Mouse (Mus musculus) midbrain, embryonic 12.5 days (tissue): ENCODE measurements around the gene Slc6a11. TPM values are rescaled to one million over a fixed set of nuclear protein-coding genes. Genes with fewer than 3 reads are reported as not detected.

Experiments
- ATAC-seq: fragments of 200-750 bp; cut with Nextera tagmentation; 2 replicates; pipeline ENCODE4 v1.8.0; 2017; ENCODE audit warnings: low read depth, moderate TSS enrichment, moderate library complexity; ENCODE audit not compliant: low FRiP score
- H3K27ac ChIP-seq: fragments of 300-500 bp; sonication (generic); replicated peaks from 2 replicates; pipeline ENCODE4 v1.5.1; 2016; ENCODE audit warnings: mild to moderate bottlenecking
- H3K27me3 ChIP-seq: fragments of 300-500 bp; sonication (generic); 2 replicates; pipeline ENCODE4 v1.6.1; 2016; ENCODE audit warnings: mild to moderate bottlenecking
- H3K36me3 ChIP-seq: fragments of 300-500 bp; sonication (generic); 2 replicates; pipeline ENCODE4 v1.6.1; 2016
- H3K4me1 ChIP-seq: fragments of 300-500 bp; sonication (generic); 2 replicates; pipeline ENCODE4 v1.6.1; 2016
- H3K4me2 ChIP-seq: fragments of 300-500 bp; sonication (generic); replicated peaks from 2 replicates; pipeline ENCODE4 v1.6.1; 2016; ENCODE audit warnings: mild to moderate bottlenecking, moderate library complexity
- H3K4me3 ChIP-seq: fragments of 300-500 bp; sonication (generic); 2 replicates; pipeline ENCODE4 v1.5.1; 2016; ENCODE audit warnings: mild to moderate bottlenecking
- H3K9ac ChIP-seq: fragments of 300-500 bp; sonication (generic); replicated peaks from 2 replicates; pipeline ENCODE4 v1.6.1; 2016; ENCODE audit warnings: mild to moderate bottlenecking, moderate library complexity
- H3K9me3 ChIP-seq: fragments of 300-500 bp; sonication (generic); 2 replicates; pipeline ENCODE4 v1.6.1; 2016; ENCODE audit warnings: mild to moderate bottlenecking
- WGBS: fragments of 180-500 bp; shearing (Covaris S2); methylation state at CpG from one replicate; pipeline ENCODE4 v1.1.7; 2016; 5-methylcytosine and 5-hydroxymethylcytosine counted together
- polyA plus RNA-seq: library from polyadenylated mRNA; unstranded; fragments of >200 nt; fragmentation: Nextera tagmentation; extraction: Ambion mirVana; gene quantifications from 2 replicates; pipeline ENCODE4 v1.2.1, GENCODE M21; 2016

Gene Slc6a11
- polyA plus RNA-seq, 1 experiment from 2014 or later = 2.2 TPM

DNA sequence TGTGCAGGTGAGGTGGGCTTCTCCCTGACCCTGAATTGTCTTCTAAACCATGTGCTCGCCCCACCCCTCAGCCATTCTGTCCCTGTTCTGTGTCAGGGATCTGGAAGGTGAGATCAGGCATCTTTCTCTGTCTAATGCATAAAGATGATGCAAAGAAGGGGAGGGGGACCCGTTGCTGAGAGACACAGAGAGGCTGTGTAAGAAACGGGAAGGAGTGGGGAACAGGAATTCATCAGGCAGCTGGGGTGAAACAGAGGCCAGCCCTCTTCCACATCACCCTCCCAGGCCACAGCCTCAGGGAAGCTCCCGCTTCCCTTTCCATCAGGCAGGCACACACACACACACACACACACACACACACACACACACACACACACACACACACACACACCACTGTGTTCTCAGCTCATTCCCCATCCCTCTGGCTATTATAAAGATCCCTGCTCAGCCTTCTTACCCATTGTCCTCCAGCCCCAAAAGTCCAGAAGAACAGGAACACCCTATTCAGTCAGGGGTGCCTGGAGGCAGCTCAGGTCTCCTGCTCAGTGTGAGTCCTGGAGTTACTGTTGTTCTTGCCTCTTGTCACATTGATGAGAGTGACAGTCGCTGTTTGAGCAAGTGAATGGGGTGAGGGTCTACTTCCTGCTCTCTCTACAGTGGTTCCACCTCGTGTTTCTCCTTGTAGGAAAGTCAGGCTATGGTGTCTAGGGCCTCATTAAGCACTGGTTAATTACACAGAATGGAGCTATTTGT, 108.0 kb downstream of the Slc6a11 start:
- ATAC-seq = peak; percentile 69; the same call in 1 of the 2 replicates
- Histone ChIP-seq H3K4me2 (no peak overlapping the region), H3K36me3 (no peaks in the 10 kb centered on the region)

DNA sequence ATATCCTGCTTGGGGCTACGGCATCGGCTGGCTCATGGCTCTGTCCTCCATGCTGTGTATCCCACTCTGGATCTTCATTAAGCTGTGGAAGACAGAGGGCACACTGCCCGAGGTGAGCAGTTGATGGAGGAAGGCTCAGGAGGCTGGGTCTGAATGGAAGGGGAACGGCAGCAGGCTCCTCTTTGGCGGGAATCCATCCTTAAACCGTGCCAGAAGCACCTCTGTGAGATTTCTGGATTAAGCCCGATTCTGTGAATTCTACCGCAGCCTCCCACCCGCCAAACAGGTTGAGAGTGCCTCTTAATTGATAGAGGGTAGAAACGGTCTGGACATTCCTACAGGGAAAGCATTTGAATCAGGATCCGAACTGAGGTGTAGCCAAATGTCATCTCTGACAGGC, 114.6 kb downstream of the Slc6a11 start:
- Histone ChIP-seq H3K9me3 (no peaks in the 10 kb centered on the region), H3K4me3 (no peak overlapping the region), H3K27me3 (peaks cover 35% of the 10 kb centered on the region), H3K27ac (no peak overlapping the region), H3K4me1 (peaks cover 5% of the 10 kb centered on the region; the same call in 1 of the 2 replicates), H3K4me2 (no peak overlapping the region), H3K9ac (no peak overlapping the region), H3K36me3 (no peaks in the 10 kb centered on the region)
- ATAC-seq = no peak
- WGBS = 77% methylated on average over 11 of the region's 11 CpGs

More for the DNA sequence above, 108.0 kb downstream of the Slc6a11 start:
- WGBS = 34% methylated on average over 6 of the region's 6 CpGs
- Histone ChIP-seq H3K27ac (peak overlapping the region; percentile 47; the same call in 1 of the 2 replicates), H3K27me3 (peaks cover 26% of the 10 kb centered on the region), H3K9ac (no peak overlapping the region), H3K4me1 (peaks cover 28% of the 10 kb centered on the region), H3K9me3 (no peaks in the 10 kb centered on the region), H3K4me3 (no peak overlapping the region)

GRCm38 (mm10) chr6:114250311-114250710, 119.3 kb downstream of the Slc6a11 start:
- Histone ChIP-seq H3K4me2 (no peak overlapping the region), H3K27me3 (peaks cover 59% of the 10 kb centered on the region), H3K36me3 (no peaks in the 10 kb centered on the region), H3K4me1 (peaks cover 5% of the 10 kb centered on the region; the same call in 1 of the 2 replicates), H3K9ac (no peak overlapping the region), H3K27ac (no peak overlapping the region), H3K4me3 (no peak overlapping the region), H3K9me3 (no peaks in the 10 kb centered on the region)
- WGBS = 8% methylated on average over 5 of the region's 5 CpGs
- ATAC-seq = no peak

DNA sequence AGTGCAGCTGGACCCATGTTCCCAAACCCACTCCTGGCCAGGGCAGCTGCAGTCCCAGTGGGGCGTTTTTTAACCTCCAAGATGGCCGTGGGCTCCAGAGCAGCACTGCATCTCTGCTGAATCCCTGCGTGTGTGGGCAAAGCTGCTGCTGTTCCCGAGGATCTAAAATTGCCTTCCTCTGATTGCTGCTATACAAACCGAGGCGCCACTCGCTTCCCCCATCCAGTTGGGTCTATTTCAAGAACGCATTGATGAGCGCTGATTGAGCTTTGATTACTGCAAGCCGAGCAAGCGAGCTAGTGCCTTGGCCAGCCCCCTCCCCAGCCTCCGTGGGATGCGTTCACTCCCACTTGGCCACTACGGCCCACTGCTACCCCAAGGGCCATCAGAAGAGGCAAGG, 123.9 kb downstream of the Slc6a11 start:
- Histone ChIP-seq H3K27ac (no peak overlapping the region), H3K9ac (no peak overlapping the region), H3K4me2 (no peak overlapping the region), H3K9me3 (no peaks in the 10 kb centered on the region), H3K36me3 (no peaks in the 10 kb centered on the region), H3K27me3 (peaks cover 29% of the 10 kb centered on the region), H3K4me1 (peaks cover 23% of the 10 kb centered on the region), H3K4me3 (no peak overlapping the region)
- 85% methylated on average over 14 of the region's 14 CpGs for WGBS
- no peak for ATAC-seq

DNA sequence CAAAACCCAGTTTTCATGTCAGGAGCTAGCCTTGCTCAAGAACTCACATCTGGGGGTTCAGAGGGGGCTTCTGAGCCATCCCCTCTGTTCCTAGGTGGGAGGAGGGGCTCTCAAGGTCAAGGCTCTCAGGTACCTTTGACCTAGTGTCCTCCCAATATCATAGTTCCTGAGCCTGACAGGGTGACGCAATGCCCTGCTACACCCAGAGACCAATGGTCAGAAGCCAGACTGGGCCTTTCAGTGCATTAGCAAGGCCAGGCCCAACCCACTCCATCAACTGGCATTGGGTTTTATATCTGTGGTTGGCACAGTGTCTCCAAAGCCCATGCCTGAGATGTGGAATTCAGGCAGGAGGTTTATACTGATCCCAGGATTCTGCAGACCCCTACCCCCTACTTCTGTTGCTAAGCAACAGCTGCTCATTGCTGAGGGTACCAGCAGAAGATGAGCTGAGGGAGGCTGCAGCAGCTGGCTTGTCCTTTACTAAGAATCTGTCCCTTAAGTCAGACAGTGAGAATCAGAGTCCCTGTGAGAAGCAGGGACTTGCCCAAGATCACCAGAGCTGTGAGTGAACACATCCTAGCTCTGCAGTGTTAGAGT, 126.8 kb downstream of the Slc6a11 start:
- H3K9ac ChIP-seq = no peak overlapping the region
- H3K4me1 ChIP-seq = peaks cover 26% of the 10 kb centered on the region
- H3K27ac ChIP-seq = 0 out of 2 replicates have a peak overlapping the region, but pooled peaks have one; percentile 11
- H3K4me2 ChIP-seq = no peak overlapping the region
- H3K36me3 ChIP-seq = no peaks in the 10 kb centered on the region
- WGBS = 86% methylated on average over 1 of the region's 1 CpGs
- ATAC-seq = peak; percentile 45; the same call in 1 of the 2 replicates
- H3K9me3 ChIP-seq = no peaks in the 10 kb centered on the region
- peaks cover 11% of the 10 kb centered on the region; the same call in 1 of the 2 replicates for H3K27me3 ChIP-seq
- no peak overlapping the region for H3K4me3 ChIP-seq

DNA sequence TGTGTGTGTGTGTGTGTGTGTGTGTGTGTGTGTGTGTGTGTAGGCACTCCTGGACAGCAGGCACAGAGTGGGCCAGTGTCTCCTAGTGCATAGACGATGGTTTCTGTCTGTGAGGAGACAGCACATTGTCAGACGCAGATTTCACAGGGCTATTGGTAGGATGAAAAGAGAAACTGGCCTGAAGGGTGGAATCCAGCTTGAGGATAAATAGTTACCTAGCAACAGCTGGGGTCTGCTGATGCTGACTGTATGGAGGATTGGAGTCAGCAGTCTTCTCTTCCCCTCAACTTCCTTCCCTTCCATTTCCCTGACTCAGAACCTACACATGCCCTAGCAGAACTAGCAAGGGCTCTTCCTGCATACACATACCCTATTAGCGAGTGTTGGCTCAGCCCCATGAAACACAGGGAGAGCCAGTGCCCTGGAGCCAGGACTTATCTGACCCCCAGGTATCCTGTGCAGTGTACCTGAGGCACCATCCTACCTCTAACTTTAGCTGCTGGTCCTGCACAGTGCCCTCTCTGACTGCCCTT, 127.7 kb downstream of the Slc6a11 start:
- Histone ChIP-seq H3K27ac (0 out of 2 replicates have a peak overlapping the region, but pooled peaks have one; percentile 11), H3K4me3 (no peak overlapping the region), H3K36me3 (no peaks in the 10 kb centered on the region), H3K4me1 (peaks cover 27% of the 10 kb centered on the region), H3K27me3 (peaks cover 11% of the 10 kb centered on the region; the same call in 1 of the 2 replicates), H3K4me2 (no peak overlapping the region), H3K9me3 (no peaks in the 10 kb centered on the region), H3K9ac (no peak overlapping the region)
- WGBS = 26% methylated on average over 3 of the region's 3 CpGs
- no peak; the same call in 1 of the 2 replicates for ATAC-seq

GRCm38 (mm10) chr6:114261609-114262008, 130.6 kb downstream of the Slc6a11 start:
- H3K27me3 ChIP-seq = peaks cover 3% of the 10 kb centered on the region; the same call in 1 of the 2 replicates
- H3K9ac ChIP-seq = no peak overlapping the region
- H3K27ac ChIP-seq = no peak overlapping the region
- no peak overlapping the region for H3K4me3 ChIP-seq
- peaks cover 38% of the 10 kb centered on the region for H3K4me1 ChIP-seq
- ATAC-seq = no peak
- H3K9me3 ChIP-seq = no peaks in the 10 kb centered on the region
- 57% methylated on average over 6 of the region's 6 CpGs for WGBS
- no peaks in the 10 kb centered on the region for H3K36me3 ChIP-seq
- H3K4me2 ChIP-seq = no peak overlapping the region

DNA sequence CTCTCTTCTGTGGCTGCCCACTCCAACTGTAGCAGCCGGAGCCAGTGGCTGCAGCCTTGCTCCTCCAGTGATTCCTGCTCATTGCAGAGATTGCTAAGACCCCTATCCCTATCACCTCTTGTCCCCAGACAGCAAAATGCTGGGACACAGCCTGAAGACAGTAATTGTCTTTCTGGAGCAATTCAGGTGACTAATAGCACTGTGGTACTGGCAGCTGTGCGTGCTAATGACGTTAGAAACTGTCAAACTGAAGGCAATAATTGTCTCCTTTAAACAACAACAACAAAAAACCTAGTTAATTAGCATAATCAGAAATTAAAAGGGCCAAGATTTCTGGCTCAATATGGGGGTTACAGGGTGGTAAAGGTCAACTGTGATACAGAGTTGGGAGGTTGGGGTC, 133.0 kb downstream of the Slc6a11 start:
- 77% methylated on average over 3 of the region's 3 CpGs for WGBS
- Histone ChIP-seq H3K9me3 (no peaks in the 10 kb centered on the region), H3K4me1 (peaks cover 28% of the 10 kb centered on the region; the same call in 1 of the 2 replicates), H3K27ac (no peak overlapping the region), H3K36me3 (no peaks in the 10 kb centered on the region), H3K4me3 (no peak overlapping the region), H3K4me2 (no peak overlapping the region), H3K27me3 (peaks cover 8% of the 10 kb centered on the region), H3K9ac (no peak overlapping the region)
- no peak for ATAC-seq

- no peak for ATAC-seq
- Histone ChIP-seq H3K9me3 (no peaks in the 10 kb centered on the region), H3K9ac (no peak overlapping the region), H3K4me1 (peaks cover 28% of the 10 kb centered on the region; the same call in 1 of the 2 replicates), H3K27me3 (peaks cover 12% of the 10 kb centered on the region), H3K36me3 (no peaks in the 10 kb centered on the region), H3K4me2 (no peak overlapping the region), H3K4me3 (no peak overlapping the region), H3K27ac (no peak overlapping the region)
- 69% methylated on average over 5 of the region's 5 CpGs for WGBS
These were observed 133.4 kb downstream of the Slc6a11 start for GRCm38 (mm10) chr6:114264426-114264825.

DNA sequence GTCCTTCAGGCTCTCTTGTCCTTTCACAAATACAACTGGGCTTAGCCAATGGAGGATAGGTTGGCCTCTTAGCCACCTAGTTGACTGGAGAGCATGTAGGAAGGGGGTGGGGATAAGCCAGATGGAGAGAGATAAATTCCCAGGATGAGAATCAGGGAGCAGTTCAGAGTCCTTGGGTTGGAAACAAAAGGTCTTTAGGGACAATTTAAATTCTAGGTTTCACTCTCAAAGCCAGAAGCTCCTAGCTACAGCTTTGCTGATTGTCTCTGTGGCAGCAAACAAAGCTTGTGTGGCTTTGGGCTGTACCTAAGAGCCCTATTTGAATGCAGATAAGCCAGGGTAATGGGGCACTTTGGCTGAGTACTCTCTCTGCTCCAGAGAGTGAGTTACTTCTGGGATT, 135.2 kb downstream of the Slc6a11 start:
- Histone ChIP-seq H3K27ac (no peak overlapping the region), H3K4me2 (no peak overlapping the region), H3K4me3 (no peak overlapping the region), H3K27me3 (peaks cover 23% of the 10 kb centered on the region), H3K9ac (no peak overlapping the region), H3K9me3 (no peaks in the 10 kb centered on the region), H3K4me1 (peaks cover 31% of the 10 kb centered on the region; the same call in 1 of the 2 replicates), H3K36me3 (no peaks in the 10 kb centered on the region)
- ATAC-seq = no peak

DNA sequence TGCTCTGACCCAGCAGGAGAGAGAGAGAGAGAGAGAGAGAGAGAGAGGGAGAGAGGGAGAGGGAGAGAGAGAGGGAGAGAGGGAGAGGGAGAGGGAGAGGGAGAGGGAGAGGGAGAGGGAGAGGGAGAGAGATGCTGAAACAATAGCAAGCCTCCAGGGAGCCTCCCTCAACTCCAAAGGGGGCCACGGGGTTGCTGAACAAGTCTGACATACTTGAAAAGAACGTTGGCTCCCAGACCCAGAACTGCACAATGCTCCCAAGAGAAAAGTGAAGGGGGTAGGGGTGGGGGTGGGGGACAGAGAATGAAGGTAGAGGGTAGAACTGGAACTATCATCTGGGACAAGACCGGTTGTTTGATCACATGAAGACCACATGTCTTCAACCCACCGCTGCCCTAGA, 136.9 kb downstream of the Slc6a11 start:
- H3K4me2 ChIP-seq = no peak overlapping the region
- no peak overlapping the region for H3K9ac ChIP-seq
- H3K36me3 ChIP-seq = no peaks in the 10 kb centered on the region
- peaks cover 24% of the 10 kb centered on the region; the same call in 1 of the 2 replicates for H3K4me1 ChIP-seq
- peaks cover 31% of the 10 kb centered on the region for H3K27me3 ChIP-seq
- ATAC-seq = no peak
- H3K9me3 ChIP-seq = no peaks in the 10 kb centered on the region
- no peak overlapping the region for H3K27ac ChIP-seq
- 24% methylated on average over 4 of the region's 4 CpGs for WGBS
- no peak overlapping the region for H3K4me3 ChIP-seq

GRCm38 (mm10) chr6:114269589-114269988, 138.5 kb downstream of the Slc6a11 start:
- WGBS = 90% methylated on average over 2 of the region's 2 CpGs

More at GRCm38 (mm10) chr6:114269589-114269988, 138.5 kb downstream of the Slc6a11 start:
- H3K9ac ChIP-seq = no peak overlapping the region
- H3K4me2 ChIP-seq = no peak overlapping the region
- ATAC-seq = no peak
- H3K27ac ChIP-seq = no peak overlapping the region
- H3K9me3 ChIP-seq = no peaks in the 10 kb centered on the region
- peaks cover 31% of the 10 kb centered on the region for H3K27me3 ChIP-seq
- no peak overlapping the region for H3K4me3 ChIP-seq
- H3K4me1 ChIP-seq = peaks cover 32% of the 10 kb centered on the region
- no peaks in the 10 kb centered on the region for H3K36me3 ChIP-seq
